Mouse (Mus musculus) left cerebral cortex, adult 11 months (tissue): Measurements from ENCODE around the gene Ifih1.

Source experiments
- DNase-seq: peaks from one replicate; pipeline ENCODE4 v3.0.0; 2022; ENCODE audit warnings: low spot score

Gene Ifih1

GRCm38 (mm10) chr2:62639869-62640268 is 6.2 kb downstream of the Ifih1 start:
- no peak for DNase-seq

- peak; percentile 24 for DNase-seq
Observed at GRCm38 (mm10) chr2:62630446-62630845, 15.6 kb downstream of the Ifih1 start.

GRCm38 (mm10) chr2:62628356-62628755 is 17.7 kb downstream of the Ifih1 start:
- peak; percentile 59 for DNase-seq

- DNase-seq, result peak; percentile 38
Observed at GRCm38 (mm10) chr2:62627728-62628127, 18.3 kb downstream of the Ifih1 start.

GRCm38 (mm10) chr2:62623024-62623441 is 23.0 kb downstream of the Ifih1 start:
- DNase-seq, result no peak

- DNase-seq, result no peak
Observed at GRCm38 (mm10) chr2:62619679-62620078, 26.4 kb downstream of the Ifih1 start.

GRCm38 (mm10) chr2:62618934-62619341 is 27.1 kb downstream of the Ifih1 start:
- DNase-seq, result no peak

- no peak for DNase-seq
Observed at GRCm38 (mm10) chr2:62613133-62613532, 32.9 kb downstream of the Ifih1 start.

- DNase-seq, result no peak
Observed at GRCm38 (mm10) chr2:62606205-62606604, 39.9 kb downstream of the Ifih1 start.

GRCm38 (mm10) chr2:62603530-62603929 is 42.5 kb downstream of the Ifih1 start:
- DNase-seq, result no peak

GRCm38 (mm10) chr2:62596586-62596985 is 49.5 kb downstream of the Ifih1 start:
- DNase-seq, result no peak

GRCm38 (mm10) chr2:62594491-62594890 is 51.6 kb downstream of the Ifih1 start:
- DNase-seq, result no peak

GRCm38 (mm10) chr2:62591555-62591954 is 54.5 kb downstream of the Ifih1 start:
- no peak for DNase-seq

GRCm38 (mm10) chr2:62589333-62589732 is 56.7 kb downstream of the Ifih1 start:
- no peak for DNase-seq

- DNase-seq, result no peak
Observed at GRCm38 (mm10) chr2:62585769-62586168, 60.3 kb downstream of the Ifih1 start.

- no peak for DNase-seq
Observed at GRCm38 (mm10) chr2:62574962-62575361, 71.1 kb downstream of the Ifih1 start.

GRCm38 (mm10) chr2:62574250-62574649 is 71.8 kb downstream of the Ifih1 start:
- DNase-seq, result peak; percentile 22

- DNase-seq, result no peak
Observed at GRCm38 (mm10) chr2:62573753-62574159, 72.3 kb downstream of the Ifih1 start, which contains the start of gene Fap. Gene Fap (minus strand): TSS chr2:62574075.

GRCm38 (mm10) chr2:62573099-62573752 is 72.8 kb downstream of the Ifih1 start:
- DNase-seq, result peak; percentile 12

- DNase-seq, result no peak
Observed at GRCm38 (mm10) chr2:62564687-62565086, 81.4 kb downstream of the Ifih1 start.

- DNase-seq, result no peak
Observed at GRCm38 (mm10) chr2:62562661-62563485, 83.2 kb downstream of the Ifih1 start.

- no peak for DNase-seq
Observed at GRCm38 (mm10) chr2:62557417-62557816, 88.6 kb downstream of the Ifih1 start.

GRCm38 (mm10) chr2:62556349-62556748 is 89.7 kb downstream of the Ifih1 start:
- DNase-seq, result no peak
